Mouse (Mus musculus): Measurements from ENCODE around the gene Sh3kbp1. TPM values are rescaled to one million over a fixed set of nuclear protein-coding genes. Genes with fewer than 3 reads are reported as not detected.

Sh3kbp1 gene
- polyA plus RNA-seq, 1 experiment = 32.2 TPM

DNA sequence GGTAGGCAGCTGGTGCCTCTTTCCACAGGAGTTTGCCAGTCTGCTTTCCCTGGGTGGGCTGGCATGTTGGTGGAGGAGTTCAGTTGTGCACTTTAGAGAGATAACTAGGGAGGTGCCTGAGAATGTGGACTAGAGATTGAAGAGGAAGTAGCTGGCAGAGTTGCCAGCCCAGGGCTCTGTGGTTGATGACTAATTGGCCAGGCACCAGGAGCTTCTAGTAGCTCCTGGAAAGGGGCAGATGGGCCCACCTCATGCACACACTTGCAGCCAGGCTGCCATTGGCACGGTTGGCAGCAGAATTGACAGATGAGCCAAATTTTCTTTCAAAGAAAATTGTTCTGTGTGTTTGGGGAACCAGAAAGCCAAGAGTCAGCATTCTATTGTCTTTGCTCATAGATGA, 210.3 kb downstream of the Sh3kbp1 start:
- WGBS = 16% methylated on average over 1 of the region's 1 CpGs
- TF ChIP-seq POLR2A (IDR thresholded peaks at IDR 0.05; ENCODE audit: borderline replicate concordance, control insufficient read depth, low read depth, low read length) (no peak), CTCF (IDR thresholded peaks at IDR 0.05; ENCODE audit: control insufficient read depth, insufficient read depth, low read length) (no peak)
- H3K27ac ChIP-seq (ENCODE audit: control insufficient read depth, insufficient read depth, low read depth, low read length, poor library complexity) = no peak overlapping the region

DNA sequence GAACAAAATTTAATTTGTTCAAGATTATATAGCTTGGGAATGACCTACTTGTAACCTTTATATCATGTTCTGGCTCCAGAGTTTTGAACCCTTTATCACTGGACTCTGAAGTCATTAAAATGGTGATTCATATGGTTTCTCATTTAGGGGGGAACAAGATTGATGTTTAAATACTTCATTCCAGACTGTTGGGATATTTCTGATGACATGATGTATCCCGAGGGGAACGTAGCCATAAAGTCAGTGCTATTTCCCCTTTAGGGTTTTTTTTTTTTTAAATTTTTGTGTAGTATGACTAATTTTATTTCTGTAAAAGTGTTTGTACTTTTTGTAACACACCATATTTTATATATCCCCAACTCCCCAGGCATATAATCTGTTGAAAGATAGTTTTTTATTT, 212.7 kb downstream of the Sh3kbp1 start:
- WGBS = 85% methylated on average over 2 of the region's 2 CpGs
- Histone ChIP-seq H3K4me3 (replicated peaks; ENCODE audit: control insufficient read depth, low read depth, low read length) (no peak overlapping the region), H3K4me1 (ENCODE audit: control insufficient read depth, insufficient read depth, low read length) (no peaks in the 10 kb centered on the region; the same call in 1 of the 2 replicates), H3K27ac (ENCODE audit: control insufficient read depth, insufficient read depth, low read depth, low read length, poor library complexity) (no peak overlapping the region)
- no peak for TF ChIP-seq POLR2A (IDR thresholded peaks at IDR 0.05; ENCODE audit: borderline replicate concordance, control insufficient read depth, low read depth, low read length)
- no peak for TF ChIP-seq CTCF (IDR thresholded peaks at IDR 0.05; ENCODE audit: control insufficient read depth, insufficient read depth, low read length)

More for the DNA sequence above, 210.3 kb downstream of the Sh3kbp1 start:
- H3K4me1 ChIP-seq (ENCODE audit: control insufficient read depth, insufficient read depth, low read length) = no peaks in the 10 kb centered on the region; the same call in 1 of the 2 replicates
- no peak overlapping the region for H3K4me3 ChIP-seq (replicated peaks; ENCODE audit: control insufficient read depth, low read depth, low read length)

DNA sequence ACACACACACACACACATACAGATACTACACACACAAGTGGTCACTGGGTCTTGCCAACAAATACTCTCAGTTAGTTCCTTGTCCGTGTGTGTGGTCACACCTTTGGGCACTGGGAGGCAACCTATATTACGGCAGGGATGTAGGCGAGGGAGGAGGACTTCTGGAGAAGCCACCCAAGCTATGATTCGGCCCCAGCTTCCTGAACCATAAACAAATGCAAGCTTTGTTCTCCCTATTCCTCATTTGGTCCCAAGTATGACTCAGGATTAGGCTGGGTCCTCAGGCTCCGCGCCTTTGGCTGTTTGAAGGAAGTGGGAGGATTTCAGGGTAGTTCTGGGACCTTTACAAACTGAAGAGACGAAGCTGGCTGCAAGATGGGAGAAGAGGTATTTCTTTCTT, 213.2 kb downstream of the Sh3kbp1 start:
- no peak for TF ChIP-seq CTCF (IDR thresholded peaks at IDR 0.05; ENCODE audit: control insufficient read depth, insufficient read depth, low read length)
- no peak for TF ChIP-seq POLR2A (IDR thresholded peaks at IDR 0.05; ENCODE audit: borderline replicate concordance, control insufficient read depth, low read depth, low read length)
- no peak overlapping the region for H3K4me3 ChIP-seq (replicated peaks; ENCODE audit: control insufficient read depth, low read depth, low read length)
- no peak overlapping the region for H3K27ac ChIP-seq (ENCODE audit: control insufficient read depth, insufficient read depth, low read depth, low read length, poor library complexity)
- WGBS = 75% methylated on average over 7 of the region's 7 CpGs
- H3K4me1 ChIP-seq (ENCODE audit: control insufficient read depth, insufficient read depth, low read length) = no peaks in the 10 kb centered on the region; the same call in 1 of the 2 replicates

DNA sequence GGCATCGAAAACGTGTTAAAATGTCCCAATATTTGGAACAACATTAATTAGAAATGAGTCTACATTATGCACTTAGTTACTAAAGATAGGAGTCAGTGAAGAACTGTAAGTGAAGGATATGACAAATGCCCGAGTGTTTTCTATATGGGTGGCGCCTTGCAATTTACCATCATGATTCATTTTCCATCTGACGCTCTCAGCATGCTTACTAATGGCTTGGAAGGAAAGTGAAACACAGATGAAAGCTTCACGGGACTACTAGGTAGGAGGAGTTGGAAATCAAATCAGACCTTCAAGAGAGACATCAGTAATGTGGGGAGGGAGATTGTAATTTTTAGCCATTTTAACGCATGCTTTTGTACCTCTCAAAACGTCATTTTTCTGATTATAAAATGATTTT, 223.7 kb downstream of the Sh3kbp1 start:
- Histone ChIP-seq H3K4me1 (ENCODE audit: control insufficient read depth, insufficient read depth, low read length) (no peaks in the 10 kb centered on the region), H3K4me3 (replicated peaks; ENCODE audit: control insufficient read depth, low read depth, low read length) (no peak overlapping the region), H3K27ac (ENCODE audit: control insufficient read depth, insufficient read depth, low read depth, low read length, poor library complexity) (no peak overlapping the region)
- no peak for TF ChIP-seq POLR2A (IDR thresholded peaks at IDR 0.05; ENCODE audit: borderline replicate concordance, control insufficient read depth, low read depth, low read length)
- no peak for TF ChIP-seq CTCF (IDR thresholded peaks at IDR 0.05; ENCODE audit: control insufficient read depth, insufficient read depth, low read length)
- 77% methylated on average over 8 of the region's 8 CpGs for WGBS

DNA sequence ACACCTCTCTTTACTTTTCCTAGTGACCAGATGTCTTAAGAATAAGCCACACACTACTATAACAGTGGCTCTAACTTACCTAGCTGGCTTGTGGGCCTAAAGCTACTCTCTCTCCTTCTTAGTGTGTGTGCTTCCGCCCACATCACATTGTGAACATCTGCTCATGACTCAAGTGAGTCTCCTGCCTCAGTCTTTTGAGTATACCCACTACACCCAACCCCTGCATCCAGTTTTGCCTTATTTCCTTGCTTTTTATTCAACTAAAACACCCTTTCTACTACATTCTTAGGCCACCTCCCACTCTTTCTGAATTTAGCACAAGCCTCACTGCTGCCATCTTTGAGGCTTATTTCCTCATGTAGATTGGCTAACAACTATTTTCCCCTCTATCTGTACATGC, 229.8 kb downstream of the Sh3kbp1 start:
- no peak for TF ChIP-seq POLR2A (IDR thresholded peaks at IDR 0.05; ENCODE audit: borderline replicate concordance, control insufficient read depth, low read depth, low read length)
- TF ChIP-seq CTCF (IDR thresholded peaks at IDR 0.05; ENCODE audit: control insufficient read depth, insufficient read depth, low read length) = no peak
- no peaks in the 10 kb centered on the region for H3K4me1 ChIP-seq (ENCODE audit: control insufficient read depth, insufficient read depth, low read length)
- H3K4me3 ChIP-seq (replicated peaks; ENCODE audit: control insufficient read depth, low read depth, low read length) = no peak overlapping the region
- WGBS = 91% methylated on average over 1 of the region's 1 CpGs
- H3K27ac ChIP-seq (ENCODE audit: control insufficient read depth, insufficient read depth, low read depth, low read length, poor library complexity) = no peak overlapping the region

DNA sequence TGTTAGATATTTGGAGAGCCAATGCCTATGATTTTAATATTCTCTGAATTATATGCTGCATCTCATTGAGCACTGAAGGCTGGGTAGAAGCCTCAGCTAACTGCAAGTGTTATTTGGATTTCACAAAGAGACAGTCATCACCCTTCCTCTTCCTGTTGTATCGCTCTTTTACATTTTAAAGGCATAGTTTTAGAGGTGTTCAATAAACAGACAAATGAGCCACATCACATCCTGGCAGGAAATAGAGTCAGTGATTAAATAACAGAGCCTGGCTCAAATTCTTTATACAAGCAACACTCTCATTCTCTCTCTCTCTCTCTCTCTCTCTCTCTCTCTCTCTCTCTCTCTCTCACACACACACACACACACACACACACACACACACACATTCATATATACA, 231.1 kb downstream of the Sh3kbp1 start:
- 33% methylated on average over 1 of the region's 1 CpGs for WGBS
- no peak overlapping the region for H3K27ac ChIP-seq (ENCODE audit: control insufficient read depth, insufficient read depth, low read depth, low read length, poor library complexity)
- TF ChIP-seq POLR2A (IDR thresholded peaks at IDR 0.05; ENCODE audit: borderline replicate concordance, control insufficient read depth, low read depth, low read length) (no peak), CTCF (IDR thresholded peaks at IDR 0.05; ENCODE audit: control insufficient read depth, insufficient read depth, low read length) (no peak)
- H3K4me3 ChIP-seq (replicated peaks; ENCODE audit: control insufficient read depth, low read depth, low read length) = no peak overlapping the region
- H3K4me1 ChIP-seq (ENCODE audit: control insufficient read depth, insufficient read depth, low read length) = no peaks in the 10 kb centered on the region

DNA sequence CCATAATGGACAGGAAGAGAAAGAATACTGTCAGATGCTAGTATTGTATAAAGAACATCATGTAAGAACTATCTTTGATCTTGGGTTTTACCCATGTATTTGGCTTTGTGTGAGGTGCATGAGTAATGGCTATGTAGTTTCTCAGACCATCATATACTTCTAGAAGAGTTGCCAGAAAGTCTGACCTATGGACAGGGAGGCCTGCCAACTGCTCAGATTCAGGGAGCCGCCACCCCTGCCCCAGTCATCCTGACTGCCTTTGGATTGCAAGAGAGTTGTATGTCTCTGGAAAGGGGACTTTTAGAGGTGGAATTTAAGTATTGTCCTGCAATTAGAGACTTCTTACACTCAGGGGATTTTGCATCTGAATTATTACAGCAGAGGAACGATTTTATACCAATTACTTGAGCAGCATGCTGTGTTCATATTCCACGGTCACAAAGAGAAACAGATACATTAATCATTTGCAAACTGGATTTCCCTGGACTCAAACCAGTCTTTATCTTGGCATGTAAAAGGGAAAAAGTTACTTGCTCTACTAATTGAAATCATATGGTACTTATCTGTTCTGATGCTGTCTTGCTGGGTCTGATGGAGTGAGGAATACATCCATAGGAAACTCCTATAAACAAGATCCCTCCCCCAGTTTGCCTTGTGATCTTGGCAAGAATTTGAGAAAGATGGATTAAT, 233.9 kb downstream of the Sh3kbp1 start:
- H3K4me3 ChIP-seq (replicated peaks; ENCODE audit: control insufficient read depth, low read depth, low read length) = no peak overlapping the region
- TF ChIP-seq POLR2A (IDR thresholded peaks at IDR 0.05; ENCODE audit: borderline replicate concordance, control insufficient read depth, low read depth, low read length) = no peak
- TF ChIP-seq CTCF (IDR thresholded peaks at IDR 0.05; ENCODE audit: control insufficient read depth, insufficient read depth, low read length) = no peak
- no peak overlapping the region for H3K27ac ChIP-seq (ENCODE audit: control insufficient read depth, insufficient read depth, low read depth, low read length, poor library complexity)
- no peaks in the 10 kb centered on the region for H3K4me1 ChIP-seq (ENCODE audit: control insufficient read depth, insufficient read depth, low read length)
- WGBS = 78% methylated on average over 3 of the region's 3 CpGs

DNA sequence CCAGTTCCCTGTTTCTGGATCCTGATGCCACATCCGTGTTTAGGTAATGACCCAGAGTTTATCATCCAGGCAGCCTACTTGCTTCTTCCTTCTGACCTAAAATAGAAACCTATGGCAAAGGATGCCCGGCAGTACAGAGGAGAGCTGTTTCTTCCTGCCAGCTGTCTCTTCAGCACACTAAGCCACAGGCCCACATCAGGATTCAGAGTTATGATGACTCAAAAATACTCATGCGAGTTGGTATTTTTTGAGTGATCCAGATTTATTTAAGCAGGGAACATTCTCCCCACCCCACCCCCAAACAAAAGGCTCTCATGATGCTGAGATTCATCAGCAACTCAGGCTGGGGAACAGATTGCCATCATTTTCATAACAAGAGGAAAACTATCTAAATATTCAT, 240.6 kb downstream of the Sh3kbp1 start:
- Histone ChIP-seq H3K4me3 (replicated peaks; ENCODE audit: control insufficient read depth, low read depth, low read length) (no peak overlapping the region), H3K27ac (ENCODE audit: control insufficient read depth, insufficient read depth, low read depth, low read length, poor library complexity) (no peak overlapping the region), H3K4me1 (ENCODE audit: control insufficient read depth, insufficient read depth, low read length) (no peaks in the 10 kb centered on the region)
- WGBS = 81% methylated on average over 3 of the region's 3 CpGs
- no peak for TF ChIP-seq POLR2A (IDR thresholded peaks at IDR 0.05; ENCODE audit: borderline replicate concordance, control insufficient read depth, low read depth, low read length)
- no peak for TF ChIP-seq CTCF (IDR thresholded peaks at IDR 0.05; ENCODE audit: control insufficient read depth, insufficient read depth, low read length)

All from bone marrow, adult 2 months (tissue).